Mouse (Mus musculus): ENCODE results near the gene Syngap1.

DNA sequence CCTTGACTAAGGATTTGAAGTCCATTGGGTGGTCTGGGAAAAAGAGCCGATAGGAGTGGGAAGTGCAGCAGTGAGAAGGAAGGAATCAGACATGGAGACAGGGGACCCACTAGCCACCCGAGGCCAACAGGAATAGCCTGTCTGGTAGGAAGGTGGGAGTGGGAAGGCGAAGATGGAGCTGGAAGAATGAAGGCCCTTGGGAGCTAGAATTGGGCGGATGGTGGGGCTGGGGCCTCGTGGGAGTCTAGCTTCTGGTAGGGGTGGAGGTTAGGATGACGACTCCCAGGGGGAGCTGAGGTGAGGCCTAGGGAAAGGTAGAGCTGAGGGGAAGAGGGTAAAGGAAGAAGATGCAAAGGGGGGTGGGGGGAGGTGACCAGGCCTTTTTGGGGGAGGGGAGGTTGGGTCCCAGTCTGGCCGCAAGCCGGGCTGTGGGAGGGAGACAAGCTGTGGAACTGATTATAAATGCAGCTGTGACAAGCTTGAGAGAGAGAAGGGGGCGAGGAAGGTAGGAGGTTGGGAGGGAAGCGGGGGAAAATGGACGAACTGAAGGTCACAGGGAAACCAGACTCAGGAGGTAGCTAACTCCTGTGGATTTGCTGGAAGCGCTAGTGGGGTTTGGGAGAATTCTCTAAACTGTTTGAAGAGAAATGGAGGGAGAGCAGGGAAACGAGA lies 4.9 kb downstream of the Syngap1 start:
- TF ChIP-seq CTCF (IDR thresholded peaks at IDR 0.05; ENCODE audit: low read depth), result no peak
- TF ChIP-seq EP300 (optimal IDR thresholded peaks at IDR 0.05), result no peak
